Mouse (Mus musculus) spleen, adult 2 months (tissue): ENCODE measurements at regions not wholly inside any gene's neighbourhood (a gene's known extent, or its start where the extent isn't known, plus 50 kb on each side); places are given as distances from the start of the nearest gene placed in this dataset.

Experiments used
- CTCF ChIP-seq: fragments of 200-500 bp; IDR thresholded peaks from 2 replicates; pipeline ENCODE4 v1.5.1; 2011; ENCODE audit warnings: mild to moderate bottlenecking, inconsistent platforms; ENCODE audit not compliant: insufficient read depth, insufficient read length, insufficient replicate concordance; ENCODE audit errors: extremely low read depth
- POLR2A ChIP-seq: fragments of 200-500 bp; IDR thresholded peaks from 2 replicates; pipeline ENCODE4 v1.6.1; 2011; ENCODE audit warnings: low read depth, low read length, inconsistent platforms

- no peak for TF ChIP-seq CTCF
- no peak for TF ChIP-seq POLR2A
These were observed 516.1 kb upstream of the Mgmt start for GRCm38 (mm10) chr7:136378321-136378720.
